Mouse (Mus musculus) lung, postnatal 36 days (tissue): ENCODE measurements around the gene Atg16l2.

Experiments
- DNase-seq: peaks from one replicate; pipeline ENCODE4 v3.0.0; 2022; ENCODE audit warnings: mixed read lengths

Gene Atg16l2

DNA sequence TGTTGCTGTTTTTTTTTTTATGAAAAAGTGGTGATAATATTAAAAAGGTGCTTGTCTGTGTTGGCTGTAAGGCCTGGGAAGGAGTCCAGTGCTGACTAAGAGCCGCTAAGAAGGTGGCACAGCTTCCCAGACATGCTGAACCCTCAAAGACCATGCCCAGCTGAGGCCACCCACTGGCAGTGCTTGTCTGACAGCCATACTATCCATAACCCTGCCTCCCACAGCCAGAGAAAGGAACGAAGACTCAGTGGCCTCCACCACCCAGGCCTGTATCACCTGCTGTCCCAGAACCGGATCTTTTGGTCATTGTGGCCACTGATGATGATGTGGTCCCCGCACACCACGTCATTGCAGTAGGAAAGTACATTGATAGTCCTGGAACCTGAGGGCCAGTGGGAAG is 10.8 kb downstream of the Atg16l2 start:
- no peak for DNase-seq

DNA sequence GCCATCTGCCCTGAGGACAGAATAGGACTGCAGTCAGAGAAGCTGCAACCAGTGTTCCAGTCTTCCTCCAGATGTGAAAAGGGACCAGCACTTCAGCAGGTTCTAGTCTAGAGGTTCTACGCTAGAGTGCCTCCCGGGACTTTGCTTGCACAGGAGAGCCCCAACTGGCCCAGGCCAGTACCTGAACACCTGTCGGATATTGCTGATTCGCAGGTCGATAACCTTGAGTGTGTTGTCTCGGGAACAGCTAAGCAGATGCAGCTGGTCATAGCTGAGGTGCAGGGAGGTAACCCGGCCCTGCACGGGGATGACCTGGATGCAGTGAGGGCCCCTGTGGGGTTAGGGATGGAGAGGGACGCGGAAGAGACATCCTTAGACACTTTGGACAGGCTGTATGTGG is 11.7 kb downstream of the Atg16l2 start:
- DNase-seq: no peak

DNA sequence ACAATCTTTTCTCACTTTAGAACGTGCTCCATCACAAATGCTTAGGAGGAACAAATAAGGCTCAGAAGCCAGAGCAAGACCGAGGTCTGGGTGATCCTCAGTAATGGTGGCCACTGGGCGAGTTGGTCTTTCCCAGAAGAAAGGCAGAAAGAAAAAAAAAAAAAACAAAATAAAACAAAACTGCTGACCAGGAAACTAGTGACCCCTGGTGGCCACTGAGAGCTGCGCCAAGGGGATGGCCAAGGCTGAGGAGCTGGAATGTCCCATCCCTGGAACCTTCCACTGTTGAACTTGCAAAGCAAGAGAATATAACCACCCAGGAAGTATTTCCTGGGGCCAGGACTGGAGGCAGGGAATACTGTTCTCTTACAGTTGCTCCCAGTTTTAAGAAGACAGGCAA is 13.6 kb downstream of the Atg16l2 start:
- DNase-seq: peak; percentile 74

DNA sequence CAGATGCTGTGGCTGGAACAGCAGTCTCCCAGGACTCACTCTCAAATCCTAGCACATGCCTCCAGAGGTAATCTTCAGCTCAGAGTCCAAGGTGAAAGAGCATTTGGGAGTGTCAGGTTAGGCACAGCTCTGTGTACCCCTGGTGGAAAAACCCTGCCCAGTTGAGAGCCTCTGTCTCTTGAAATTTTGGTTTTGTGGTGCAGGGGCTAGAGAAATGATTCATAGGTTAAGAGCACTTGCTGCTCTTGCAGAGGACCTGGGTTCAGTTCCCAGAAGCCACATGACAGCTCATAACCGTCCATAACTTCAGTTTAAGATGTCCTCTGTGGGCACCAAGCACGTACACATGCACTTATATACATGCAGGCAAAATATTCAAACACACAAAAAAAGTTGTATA is 14.2 kb downstream of the Atg16l2 start:
- DNase-seq: no peak

DNA sequence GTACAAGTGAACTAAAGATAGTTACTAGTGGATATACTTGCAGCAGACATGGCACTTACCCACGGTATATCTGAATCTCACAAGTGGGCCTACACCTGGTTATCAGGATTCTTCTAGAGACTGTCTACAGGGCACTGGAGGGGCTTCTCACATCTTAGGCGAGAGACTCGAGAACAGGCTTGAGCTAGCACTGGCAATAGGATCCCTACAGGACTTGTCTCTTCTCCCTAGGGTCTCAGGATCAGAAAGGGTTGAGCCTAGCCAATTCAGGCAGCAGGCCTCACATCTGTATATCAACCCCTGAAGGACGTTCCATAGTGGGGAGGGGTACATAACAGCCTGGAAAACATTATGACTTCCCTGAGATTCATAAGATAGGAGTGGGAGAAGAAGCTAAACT is 15.2 kb downstream of the Atg16l2 start:
- DNase-seq: no peak

DNA sequence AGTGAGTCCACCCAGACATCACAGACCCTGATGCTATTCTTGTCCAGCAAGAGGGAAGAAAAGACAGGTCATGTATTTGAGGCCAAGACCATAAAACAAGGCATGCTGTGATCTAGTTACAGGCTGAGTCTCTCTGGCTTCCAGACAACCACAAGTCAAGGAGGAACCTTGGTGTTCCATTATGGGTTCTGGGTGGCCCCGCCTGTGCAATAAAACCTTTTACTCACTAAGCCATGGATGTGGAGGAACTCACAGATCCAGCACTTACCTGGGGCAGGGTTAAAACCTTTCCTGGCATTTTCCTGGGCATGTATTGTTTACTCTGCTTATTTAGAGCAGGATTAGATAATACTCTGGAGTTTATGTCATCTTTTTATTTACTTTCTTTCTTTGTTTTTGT is 17.5 kb downstream of the Atg16l2 start:
- no peak for DNase-seq

DNA sequence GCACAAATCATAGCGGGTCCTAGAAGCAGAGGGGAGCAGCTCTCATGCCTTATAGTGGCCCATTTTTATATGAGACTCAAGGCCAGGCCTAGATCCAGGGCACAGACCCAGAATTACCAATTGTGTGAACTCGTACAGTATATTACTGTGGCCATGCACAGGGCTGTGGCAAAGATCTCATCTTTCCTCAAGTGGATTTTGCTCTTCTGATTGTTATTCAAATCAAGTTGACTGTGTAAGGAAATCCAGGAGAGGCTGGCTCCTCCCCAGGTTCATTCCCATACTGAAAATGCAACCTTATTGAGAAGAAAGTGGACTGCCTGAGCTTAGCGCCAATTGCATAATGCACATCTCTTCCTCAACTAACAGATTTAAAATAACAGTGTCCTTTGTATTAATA is 19.3 kb downstream of the Atg16l2 start:
- DNase-seq: no peak

DNA sequence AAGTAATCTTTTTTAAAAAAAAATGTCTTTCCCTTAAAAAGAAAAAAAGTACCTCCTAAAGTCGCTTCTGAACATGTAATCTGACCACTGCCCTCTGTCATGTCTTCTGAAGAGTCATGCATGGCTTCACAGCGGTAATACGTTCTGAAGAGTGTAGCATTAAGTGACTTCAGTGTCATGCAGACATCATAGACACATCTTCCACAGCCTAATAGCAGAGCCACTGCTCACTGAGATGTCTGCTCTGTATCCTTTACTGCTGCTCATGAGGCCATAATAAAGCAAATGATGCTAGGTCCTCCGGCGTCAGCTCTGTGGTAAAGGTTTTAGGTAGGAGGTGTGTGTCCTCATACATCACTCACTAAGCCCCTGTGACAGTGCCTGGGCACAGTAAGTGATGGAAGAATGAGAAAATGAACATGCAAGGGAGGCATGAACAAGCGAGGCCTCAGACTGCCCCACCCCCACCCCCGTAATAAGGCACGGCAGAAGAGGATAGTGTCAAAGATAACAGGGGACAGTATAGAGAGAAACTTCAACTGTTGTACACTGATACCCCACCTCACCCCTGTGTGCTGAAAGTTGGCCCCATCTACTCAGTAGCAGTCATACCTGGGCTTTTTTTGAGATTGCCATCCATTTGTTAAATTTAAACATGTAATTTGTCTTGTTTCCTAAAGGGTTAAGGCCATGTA is 29.4 kb downstream of the Atg16l2 start:
- DNase-seq: no peak

DNA sequence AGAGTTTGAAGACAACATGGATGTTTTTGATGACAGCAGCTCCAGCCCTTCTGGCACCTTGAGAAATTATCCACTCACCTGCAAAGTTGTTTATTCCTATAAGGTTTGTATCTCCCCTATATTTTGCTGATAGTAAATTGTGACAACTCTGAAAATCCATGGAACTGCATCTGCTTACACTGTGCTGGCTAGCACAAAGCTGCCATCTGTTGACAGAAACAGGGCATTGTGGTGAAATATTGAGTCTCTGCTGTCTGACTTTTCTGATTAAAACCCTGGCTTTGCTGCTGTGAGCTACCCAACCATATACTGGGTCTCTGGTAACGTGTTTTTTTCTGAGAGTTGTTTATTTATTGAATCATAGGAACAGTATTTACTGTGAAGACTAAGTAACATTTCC is 30.4 kb downstream of the Atg16l2 start:
- DNase-seq: no peak

DNA sequence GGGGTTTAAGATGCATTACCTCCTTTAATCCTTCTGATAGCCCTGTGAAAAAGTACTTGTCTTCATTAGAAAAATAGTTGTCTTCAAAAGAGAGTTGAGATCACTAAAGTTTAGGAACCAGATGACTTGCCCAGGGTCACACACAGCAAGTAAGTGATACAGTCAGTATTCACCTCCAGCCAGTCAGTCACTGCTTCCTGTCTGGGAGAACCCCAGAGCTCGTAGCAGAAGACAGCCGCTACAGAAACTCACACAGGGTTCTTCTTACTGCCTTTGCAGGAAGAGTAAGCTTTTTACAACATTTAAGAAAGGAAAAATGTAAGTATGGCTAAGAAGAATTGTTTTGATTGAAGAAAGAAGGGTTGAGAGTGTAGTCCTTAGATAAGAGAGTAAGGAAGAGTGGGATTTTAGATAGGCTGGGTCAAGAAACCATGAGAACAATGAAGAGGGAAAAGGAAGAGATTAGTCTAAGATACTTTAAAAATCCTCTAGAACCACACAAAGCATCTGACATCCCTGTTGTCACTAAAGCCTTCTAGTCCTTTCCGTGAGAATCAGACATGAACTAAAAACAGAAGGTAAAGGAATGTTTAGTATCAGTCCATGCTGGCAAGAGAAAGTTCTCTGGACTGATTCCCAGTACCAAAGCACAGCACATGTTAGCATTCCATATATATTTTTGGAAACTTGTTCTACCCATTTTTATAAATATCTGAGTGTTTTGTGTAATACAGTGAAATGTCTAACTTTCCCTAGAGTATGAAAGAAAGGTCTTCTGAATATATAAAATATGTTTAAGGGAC is 34.4 kb downstream of the Atg16l2 start:
- DNase-seq: peak; percentile 18

DNA sequence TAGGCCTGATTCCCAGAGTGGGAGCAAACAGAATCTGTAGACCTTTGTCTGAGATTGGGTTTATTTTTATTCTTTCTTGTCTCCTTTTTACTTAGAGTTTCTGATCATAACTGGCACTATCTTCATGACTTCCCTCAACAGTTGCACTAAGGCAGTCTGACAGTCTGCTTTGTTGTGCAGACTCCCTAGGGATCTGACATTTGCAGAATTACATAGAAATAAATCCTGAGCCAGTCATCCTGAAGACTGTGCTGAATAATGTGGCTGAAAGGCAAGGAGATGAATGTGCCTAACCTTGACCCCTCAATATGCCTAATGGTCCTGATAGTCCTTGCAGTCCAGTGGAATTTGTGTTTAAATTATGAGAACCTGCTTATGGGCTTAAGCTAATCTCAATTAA is 38.5 kb downstream of the Atg16l2 start:
- no peak for DNase-seq

DNA sequence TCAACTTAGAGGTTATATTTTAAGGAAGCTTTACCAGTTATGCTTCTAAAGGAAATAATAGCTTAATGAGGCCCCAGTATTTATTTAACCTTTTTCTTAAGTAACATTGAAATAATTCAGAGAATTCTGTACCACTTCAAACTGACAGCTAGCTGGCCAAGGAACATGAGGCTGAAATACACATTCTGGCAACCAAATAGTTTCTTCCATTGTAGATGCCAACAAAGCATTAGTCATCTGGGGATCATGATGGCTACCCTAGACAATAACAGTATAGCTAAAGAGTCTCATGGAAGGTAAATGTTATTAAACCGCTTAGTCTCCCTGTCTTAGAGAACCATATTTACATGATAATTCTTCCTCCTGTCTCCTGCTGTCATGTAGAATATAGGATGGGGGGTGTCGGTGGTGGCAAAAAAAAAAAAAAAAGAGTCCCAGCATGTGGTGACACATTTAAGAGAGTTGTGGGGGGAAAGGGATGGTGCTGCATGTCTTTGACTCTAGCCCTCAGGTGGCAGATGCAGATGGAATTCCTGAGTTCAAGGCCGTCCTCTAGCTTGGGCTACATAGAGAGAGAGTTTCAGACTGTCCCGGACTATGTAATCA is 40.0 kb downstream of the Atg16l2 start:
- DNase-seq: no peak

DNA sequence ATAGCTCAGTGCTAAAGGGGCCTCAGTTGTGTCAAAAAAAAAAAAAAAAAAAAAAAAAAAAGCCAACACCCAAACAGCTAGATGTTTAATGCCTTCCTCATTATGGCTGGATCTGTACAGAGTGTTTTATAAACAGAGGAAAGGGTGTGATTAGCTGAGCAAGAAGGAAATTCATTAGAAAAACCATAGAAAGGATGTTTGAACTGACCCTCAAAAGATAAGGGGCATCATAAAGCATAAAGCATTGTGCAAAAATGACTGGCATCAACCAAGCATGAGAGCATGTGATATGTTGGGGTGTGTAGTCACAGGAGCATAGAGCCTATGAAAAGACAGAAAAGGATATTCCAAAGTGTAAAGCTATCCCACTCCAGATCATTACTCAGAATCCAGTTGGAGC is 43.6 kb downstream of the Atg16l2 start:
- DNase-seq: peak; percentile 34

DNA sequence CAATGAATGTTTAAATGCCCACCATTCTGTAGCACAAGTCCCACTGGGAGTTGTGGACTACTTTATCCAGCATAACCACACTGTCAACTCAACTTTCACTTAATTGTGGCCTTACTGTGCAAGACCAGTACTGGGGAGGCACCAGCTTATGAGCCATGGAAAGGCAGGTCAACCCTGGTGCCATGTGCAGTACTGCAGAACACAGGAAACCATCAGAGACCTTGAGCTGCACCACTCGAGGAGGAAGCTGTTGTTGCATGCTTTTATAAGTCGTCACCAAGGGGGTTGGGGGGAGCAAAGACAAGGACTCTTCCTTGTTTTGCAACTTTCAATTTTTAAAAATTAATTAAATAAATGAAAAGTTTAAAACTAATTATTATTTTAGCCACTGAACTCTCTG is 49.0 kb downstream of the Atg16l2 start:
- no peak for DNase-seq

DNA sequence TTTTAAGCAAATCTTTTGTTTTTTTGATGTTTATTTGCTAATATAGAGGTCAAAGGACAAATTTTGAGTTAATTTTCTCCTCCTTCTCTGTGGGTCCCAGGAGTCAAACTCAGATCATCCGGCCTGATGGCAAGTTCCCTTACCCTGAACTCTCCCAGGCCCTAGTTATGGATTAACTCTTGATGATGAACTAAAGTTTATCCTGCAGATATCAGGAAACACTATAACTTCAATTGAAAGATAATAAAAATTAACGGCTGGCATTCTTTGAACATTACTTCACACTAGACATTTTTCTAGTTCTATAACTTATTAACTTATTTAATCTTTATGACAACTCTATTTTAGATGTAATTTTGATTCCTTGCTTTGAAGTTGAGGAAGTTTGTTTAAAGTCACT is 52.9 kb downstream of the Atg16l2 start:
- DNase-seq: no peak

DNA sequence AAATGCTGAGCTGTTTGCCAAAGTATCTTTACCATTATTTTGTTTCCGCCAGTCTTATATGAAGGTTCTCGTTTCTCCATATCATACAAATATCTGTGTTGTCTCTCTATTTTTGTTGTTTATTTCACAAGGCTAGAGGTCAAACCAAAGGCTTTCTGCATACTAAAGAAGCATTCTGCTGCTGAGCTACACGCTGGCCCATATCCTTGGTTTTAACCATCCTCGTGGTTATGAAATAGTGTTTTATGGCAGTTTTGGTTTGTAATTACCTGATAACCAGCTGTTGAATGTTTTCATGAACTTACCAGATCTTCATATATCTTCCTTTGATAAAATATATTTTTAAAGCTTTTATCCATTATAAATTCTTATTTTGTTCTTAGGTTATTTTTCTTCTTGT is 53.3 kb downstream of the Atg16l2 start:
- no peak for DNase-seq

DNA sequence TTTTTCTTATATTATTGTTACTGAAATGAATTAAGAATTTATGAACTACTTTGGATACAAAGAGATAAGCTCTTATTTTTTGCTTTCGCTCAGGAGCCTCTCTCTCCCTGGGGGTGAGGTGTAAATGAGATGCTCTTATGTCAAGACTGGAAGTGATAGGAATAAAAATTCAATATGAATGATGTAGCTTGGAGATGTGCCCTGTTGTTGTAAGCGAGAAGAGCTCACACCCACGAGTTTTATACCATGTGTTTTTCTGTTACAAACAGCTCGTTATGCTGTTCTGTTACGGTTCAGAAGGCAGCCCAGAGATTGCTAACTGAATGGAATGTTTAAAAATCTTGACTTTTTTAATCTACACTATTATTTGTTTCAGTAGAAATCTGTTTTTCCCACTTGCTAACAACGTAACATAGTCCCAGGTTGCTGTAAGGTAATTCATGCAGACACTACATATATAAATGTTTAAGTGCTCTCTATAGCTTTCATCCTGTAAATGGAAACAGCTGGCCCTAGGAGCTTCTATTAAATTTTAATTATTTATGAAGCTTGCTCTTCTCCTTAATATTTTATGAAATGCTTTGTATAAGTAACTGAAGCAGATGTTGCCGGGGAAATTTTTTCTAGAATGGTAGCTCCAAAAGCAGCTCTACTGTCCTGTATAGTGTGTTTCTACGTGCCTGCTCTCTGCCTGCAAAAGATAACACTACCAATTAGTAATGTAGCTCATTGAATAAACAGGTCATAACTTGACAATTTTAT is 65.2 kb downstream of the Atg16l2 start:
- DNase-seq: no peak

DNA sequence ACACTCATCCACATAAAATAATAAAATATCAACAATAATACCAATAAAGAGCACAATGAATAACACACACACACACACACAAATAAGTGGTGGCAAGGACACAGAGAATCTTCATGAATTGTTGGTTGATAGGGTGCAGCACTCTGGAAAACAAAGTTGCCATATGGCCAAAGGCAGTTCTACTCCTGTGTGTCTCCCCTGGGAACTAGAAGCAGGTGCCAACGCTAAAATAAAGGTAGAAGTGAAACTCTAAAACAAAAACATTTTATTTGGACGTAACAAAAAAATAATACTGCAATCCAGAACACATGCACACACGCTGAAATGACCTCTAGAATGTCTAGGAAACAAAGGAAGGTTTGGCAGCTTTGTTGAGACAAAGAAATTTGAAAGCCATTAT is 69.3 kb downstream of the Atg16l2 start:
- DNase-seq: no peak

DNA sequence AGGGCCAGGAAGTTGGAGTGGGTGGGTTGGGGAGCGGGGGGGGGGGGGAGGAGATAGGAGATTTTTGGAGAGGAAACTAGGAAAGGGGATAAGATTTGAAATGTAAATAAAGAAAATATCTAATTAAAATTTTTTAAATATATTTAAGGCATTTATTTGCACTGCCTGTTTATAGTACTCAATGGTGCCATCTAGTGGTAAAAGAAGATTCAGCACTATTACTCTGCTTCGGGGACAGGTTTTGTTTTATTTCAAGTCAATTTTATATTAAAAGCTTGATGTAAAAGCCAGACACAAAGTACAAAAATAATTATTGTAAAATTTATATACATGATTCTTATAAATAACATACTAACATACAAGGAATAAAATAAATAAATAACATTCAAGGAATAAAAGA is 70.6 kb downstream of the Atg16l2 start:
- DNase-seq: peak; percentile 75

DNA sequence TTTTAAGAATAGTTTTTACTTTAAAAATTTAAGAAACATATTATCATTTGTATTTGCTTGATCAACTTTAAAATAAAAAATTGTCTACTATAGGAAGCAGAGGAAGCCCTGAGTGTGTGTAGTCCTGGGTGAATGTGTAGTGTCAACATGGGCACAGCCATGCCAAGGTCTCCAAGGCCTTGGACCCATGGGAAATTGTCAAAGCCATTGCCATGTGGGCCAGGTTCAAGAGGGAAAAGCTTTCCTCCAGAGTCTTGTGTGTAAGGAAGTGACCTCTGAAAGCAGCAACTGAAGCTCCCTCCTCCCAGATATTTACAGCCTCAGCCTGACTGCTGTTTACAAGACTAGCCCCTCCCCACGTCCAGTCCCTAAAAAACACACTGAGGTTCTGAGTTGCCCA is 72.7 kb downstream of the Atg16l2 start:
- no peak for DNase-seq

DNA sequence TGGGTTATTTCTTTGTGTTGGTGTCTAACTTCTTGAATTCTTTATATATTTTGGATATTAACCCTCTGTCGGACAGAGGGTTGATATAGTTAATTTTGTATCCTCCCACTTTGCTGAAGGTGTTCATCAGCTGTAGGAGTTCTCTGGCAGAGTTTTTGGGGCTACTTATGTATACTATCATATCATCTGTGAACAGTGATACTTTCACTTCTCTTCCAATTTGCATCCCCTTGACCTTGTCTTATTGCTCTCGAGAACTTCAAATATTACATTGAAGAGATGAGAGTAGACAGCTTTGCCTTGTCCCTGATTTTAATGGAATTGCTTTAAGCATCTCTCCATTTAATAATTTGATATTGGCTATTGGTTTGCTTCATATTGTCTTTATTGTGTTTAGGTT is 78.5 kb downstream of the Atg16l2 start:
- DNase-seq: no peak

DNA sequence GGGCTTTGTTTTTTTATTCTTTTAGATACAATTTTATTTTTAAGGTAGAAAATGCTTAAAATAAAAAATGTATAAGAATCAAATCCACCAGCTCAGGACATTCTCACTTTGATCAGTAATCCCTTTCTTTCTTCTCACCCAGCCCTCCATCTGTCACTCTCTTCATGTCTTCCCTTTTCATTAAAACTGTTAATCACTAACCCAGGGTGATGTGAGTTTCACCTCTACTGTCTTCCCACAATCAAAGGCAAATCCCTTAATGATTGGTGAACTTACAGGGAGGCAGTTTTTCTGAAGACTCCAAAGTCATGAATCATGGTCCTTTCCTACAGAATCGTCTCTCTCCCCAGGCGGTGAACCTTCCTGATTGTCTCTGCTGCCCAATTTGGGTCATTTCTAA is 85.3 kb downstream of the Atg16l2 start:
- no peak for DNase-seq

DNA sequence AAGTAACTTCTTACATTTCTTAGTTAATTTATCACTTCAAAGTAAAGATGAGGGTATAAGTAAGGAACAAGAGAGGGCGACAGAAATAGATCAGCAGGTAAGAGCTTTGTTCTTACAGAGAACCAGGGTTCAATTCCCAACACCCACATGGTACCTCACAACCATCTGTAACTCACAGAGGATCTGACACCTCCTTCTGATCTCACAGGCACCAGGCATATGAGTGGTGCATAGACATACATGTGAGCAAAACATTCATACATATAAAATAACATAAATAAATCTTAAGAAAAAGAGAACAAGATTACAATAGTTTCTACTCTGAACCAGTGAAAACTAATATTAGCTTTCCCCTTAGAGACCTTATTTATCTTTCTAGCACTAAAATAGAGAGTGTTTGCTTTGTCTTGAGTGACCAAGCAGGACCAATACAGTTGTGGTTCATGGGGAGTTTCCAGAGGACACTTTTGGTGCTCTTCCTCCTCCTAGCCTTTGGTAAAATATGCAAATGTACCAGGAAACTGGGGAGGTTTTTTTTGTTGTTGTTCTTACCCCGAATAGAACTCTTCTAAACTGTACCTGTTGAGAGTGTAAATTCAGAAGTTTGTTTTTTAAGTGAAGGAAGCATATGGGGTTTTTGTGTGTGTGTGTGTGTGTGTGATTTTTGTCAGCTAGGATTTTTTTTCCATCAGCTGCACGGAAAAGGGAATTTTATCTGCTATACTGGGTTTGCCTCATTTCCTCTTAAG is 88.4 kb downstream of the Atg16l2 start:
- DNase-seq: peak; percentile 39
